Mouse (Mus musculus): ENCODE measurements around the gene Fsd1. TPM values are rescaled to one million over a fixed set of nuclear protein-coding genes. Genes with fewer than 3 reads are reported as not detected.

The Fsd1 gene
- polyA plus RNA-seq, 1 experiment from 2014 or later, result 203 TPM

DNA sequence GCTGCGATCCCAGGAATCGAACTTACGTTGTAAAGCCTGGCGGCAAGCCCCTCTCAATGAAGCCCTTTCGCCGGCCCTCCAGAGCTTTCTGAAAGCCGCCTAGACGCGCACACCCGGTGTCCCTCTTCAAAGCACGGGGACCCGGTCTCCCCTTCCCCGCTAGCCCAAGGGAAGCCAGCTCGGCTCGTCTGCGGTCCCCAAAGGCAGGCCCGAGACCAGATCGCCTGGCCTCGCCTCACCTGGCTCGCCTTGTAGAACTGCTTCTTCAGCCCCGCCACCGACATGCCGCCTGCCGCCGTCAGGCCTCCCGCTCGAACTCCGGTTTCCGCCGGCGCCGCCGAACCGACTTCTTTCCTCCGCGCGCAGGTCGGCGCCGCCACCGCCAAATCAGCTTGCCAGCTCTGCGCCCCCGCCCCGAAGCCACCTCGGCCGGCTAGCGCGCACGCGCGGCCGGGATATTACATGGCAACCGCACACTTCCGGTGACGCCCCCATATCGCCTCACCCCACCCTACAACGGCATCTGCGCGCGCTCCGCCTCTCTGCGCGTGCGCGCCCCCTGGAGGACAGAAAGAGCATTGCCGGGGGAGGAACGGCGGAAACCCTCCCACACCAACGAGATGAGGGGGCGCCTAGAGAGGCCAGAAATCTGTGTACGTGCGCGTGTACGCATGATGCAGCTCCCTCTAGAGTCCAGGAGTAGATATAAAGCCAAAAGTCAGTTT lies 50.0 kb downstream of the Fsd1 start, which contains the start of gene Sh3gl1:
TSS of gene Sh3gl1 (minus strand) at position 460 of the 725 bp plus-strand sequence.
- Histone ChIP-seq H3K36me3 (replicated peaks) (no peaks in the 10 kb centered on the region), H3K4me1 (peaks cover 44% of the 10 kb centered on the region), H3K27me3 (replicated peaks) (no peaks in the 10 kb centered on the region), H3K9ac (peak within 1 kb of the TSS; percentile 74), H3K27ac (peak within 1 kb of the TSS; percentile 87), H3K4me3 (peak within 1 kb of the TSS; percentile 97), H3K9me3 (no peaks in the 10 kb centered on the region), H3K4me2 (peak within 1 kb of the TSS; percentile 69)
- under 1% methylated on average over 74 of the region's 74 CpGs for WGBS
- peak; percentile 90 for ATAC-seq (replicated peaks)

DNA sequence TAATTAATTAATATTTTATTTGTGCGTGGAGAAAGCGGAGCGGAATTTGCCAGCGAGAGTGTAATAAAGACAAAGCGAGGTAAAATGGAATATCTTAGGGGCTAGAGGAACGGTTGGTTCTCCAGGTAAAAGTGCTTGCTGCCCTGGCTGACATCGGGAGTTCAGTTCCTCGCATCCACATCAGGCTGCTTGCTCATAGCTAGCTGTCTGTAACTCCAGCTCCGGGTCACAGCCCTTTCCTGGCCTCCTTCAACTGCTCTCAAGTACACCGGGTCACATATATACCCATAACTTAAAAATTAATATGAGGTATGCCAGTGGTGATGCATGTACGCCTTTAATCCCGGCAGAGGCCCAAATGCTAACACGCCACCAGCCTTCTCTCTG lies 50.6 kb downstream of the Fsd1 start:
- Histone ChIP-seq H3K9me3 (no peaks in the 10 kb centered on the region), H3K4me1 (peaks cover 46% of the 10 kb centered on the region), H3K9ac (peak overlapping the region; percentile 39; the same call in 1 of the 2 replicates), H3K36me3 (replicated peaks) (no peaks in the 10 kb centered on the region), H3K27me3 (replicated peaks) (no peaks in the 10 kb centered on the region), H3K4me3 (peak overlapping the region; percentile 97), H3K27ac (peak overlapping the region; percentile 44), H3K4me2 (peak overlapping the region; percentile 44)
- WGBS, result 37% methylated on average over 13 of the region's 13 CpGs
- peak; percentile 47 for ATAC-seq (replicated peaks)

DNA sequence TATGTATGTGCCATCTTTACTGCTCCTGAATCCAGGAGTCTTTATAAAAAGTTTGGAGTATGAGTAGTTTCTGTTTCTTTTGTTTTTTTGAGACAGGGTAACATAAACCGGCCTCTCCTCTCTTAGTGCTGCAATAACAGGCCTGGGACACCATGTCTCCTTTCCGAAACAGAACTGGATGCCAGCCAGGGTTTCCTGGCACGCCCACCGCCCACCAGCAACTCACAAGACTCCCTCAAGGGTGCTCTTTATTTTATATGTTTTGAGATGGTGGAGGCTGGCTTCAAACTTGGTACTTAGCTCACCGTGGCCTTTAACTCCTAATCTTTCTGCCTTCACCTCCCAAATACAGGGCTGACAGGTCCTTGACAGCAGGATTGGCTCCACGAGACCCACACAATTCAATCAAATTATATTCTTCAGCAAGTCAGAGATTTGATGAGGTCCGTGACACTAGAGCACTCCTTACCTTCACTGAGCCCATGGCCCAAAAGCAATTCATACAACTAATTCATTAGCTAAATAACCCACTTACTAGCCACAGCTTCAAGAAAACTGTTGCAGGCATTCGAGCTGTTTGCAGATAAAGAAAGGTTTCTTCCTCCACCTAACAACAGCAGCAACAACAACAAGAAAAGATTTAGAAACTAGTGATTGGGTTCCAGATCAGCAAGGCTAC lies 52.4 kb downstream of the Fsd1 start:
- no peak overlapping the region for H3K9ac ChIP-seq
- 89% methylated on average over 8 of the region's 8 CpGs for WGBS
- H3K27me3 ChIP-seq (replicated peaks), result no peaks in the 10 kb centered on the region
- ATAC-seq (replicated peaks), result no peak
- H3K4me3 ChIP-seq, result no peak overlapping the region
- no peak overlapping the region for H3K4me2 ChIP-seq
- no peaks in the 10 kb centered on the region for H3K36me3 ChIP-seq (replicated peaks)
- H3K9me3 ChIP-seq, result no peaks in the 10 kb centered on the region
- H3K4me1 ChIP-seq, result peaks cover 40% of the 10 kb centered on the region
- no peak overlapping the region for H3K27ac ChIP-seq

DNA sequence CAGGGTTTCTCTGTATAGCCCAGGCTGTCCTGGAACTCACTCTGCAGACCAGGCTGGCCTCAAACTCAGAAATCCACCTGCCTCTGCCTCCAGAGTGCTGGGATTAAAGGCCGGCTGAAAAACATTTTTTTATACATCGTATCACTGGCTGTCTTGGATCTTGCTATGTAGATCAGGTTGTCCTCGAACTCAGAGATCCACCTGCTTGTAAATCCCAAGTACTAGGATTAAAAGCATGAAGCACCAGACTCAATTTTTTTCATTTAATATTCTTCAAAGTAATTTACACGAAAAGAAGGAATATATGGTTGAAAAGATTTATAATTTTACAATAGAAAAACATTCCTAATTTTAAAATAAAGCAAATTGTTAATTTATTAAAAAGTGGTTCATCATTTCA lies 53.0 kb downstream of the Fsd1 start:
- WGBS, result 82% methylated on average over 4 of the region's 4 CpGs
- Histone ChIP-seq H3K36me3 (replicated peaks) (no peaks in the 10 kb centered on the region), H3K4me1 (peaks cover 34% of the 10 kb centered on the region), H3K4me3 (peak overlapping the region; percentile 88), H3K9ac (no peak overlapping the region), H3K4me2 (peak overlapping the region; percentile 95), H3K27me3 (replicated peaks) (no peaks in the 10 kb centered on the region), H3K27ac (peak overlapping the region; percentile 75; the same call in 1 of the 2 replicates), H3K9me3 (no peaks in the 10 kb centered on the region)
- no peak for ATAC-seq (replicated peaks)

DNA sequence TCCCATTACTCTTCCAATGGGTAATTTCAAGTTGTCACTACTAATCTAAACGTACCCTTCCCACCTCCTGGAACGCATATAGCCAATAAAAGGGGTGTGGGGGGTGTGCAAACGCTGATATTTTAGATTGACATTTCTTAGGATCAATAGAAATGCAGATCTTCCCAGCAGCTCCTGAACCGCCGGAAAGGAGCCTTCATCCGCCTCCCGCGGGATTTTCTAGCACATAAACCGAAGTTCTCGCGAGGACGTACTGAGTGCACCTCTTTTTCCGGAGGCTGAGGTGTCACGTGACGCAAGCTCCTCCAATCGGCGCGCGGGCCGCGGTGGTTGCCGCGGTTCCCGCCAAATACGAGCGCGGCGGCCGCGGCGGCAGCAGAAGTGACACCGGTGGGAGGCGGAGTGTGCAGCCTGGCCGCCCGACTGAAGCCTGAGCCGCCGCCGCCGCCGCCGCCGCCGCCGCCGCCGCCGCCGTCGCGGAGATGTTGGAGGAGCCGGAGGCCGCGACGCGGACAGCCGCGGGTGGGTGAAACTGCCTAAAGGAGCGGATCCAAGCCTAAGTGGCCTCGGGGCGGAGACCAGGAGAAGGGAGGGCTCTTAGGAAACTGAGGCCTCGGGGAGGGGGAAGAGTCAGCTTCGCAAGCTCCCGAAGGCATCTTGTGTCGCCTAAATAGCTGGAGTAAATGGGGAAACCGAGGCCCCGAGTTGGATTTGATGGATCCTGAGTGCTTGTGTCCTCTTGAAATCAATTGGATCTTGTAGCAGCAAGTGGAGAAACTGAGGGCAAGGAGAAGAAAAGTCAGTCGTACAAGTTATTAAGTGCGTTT lies 53.9 kb downstream of the Fsd1 start, which contains the start of gene Chaf1a:
TSS of gene Chaf1a (plus strand) at position 410 of the 827 bp plus-strand sequence.
- peak within 1 kb of the TSS; percentile 75 for H3K27ac ChIP-seq
- H3K9me3 ChIP-seq, result no peaks in the 10 kb centered on the region
- H3K36me3 ChIP-seq (replicated peaks), result no peaks in the 10 kb centered on the region
- H3K4me3 ChIP-seq, result peak within 1 kb of the TSS; percentile 88
- H3K4me1 ChIP-seq, result peaks cover 25% of the 10 kb centered on the region
- no peaks in the 10 kb centered on the region for H3K27me3 ChIP-seq (replicated peaks)
- under 1% methylated on average over 68 of the region's 68 CpGs for whole genome bisulfite sequencing
- H3K4me2 ChIP-seq, result peak within 1 kb of the TSS; percentile 95
- peak within 1 kb of the TSS; percentile 50 for H3K9ac ChIP-seq
- peak; percentile 82 for ATAC-seq (replicated peaks)

DNA sequence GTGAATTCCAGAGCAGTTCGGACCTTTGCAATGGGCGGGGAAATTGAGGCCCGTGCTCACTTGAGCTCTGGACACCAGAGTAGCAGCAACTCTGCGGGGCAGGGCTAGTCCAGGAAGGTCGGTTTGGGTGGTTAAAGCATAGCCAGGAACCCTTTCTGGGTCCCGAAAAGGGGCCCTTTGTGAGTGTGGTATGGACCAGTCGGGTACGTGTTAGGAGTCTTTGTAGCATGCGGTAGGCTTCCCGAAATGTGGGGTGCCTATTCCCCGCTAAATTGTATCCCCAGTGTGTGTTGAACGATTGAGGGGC lies 54.5 kb downstream of the Fsd1 start:
- H3K4me1 ChIP-seq, result peaks cover 19% of the 10 kb centered on the region
- WGBS, result 1% methylated on average over 12 of the region's 12 CpGs
- no peak overlapping the region for H3K27ac ChIP-seq
- peak overlapping the region; percentile 50 for H3K9ac ChIP-seq
- H3K4me2 ChIP-seq, result peak overlapping the region; percentile 95
- ATAC-seq (replicated peaks), result no peak
- H3K36me3 ChIP-seq (replicated peaks), result no peaks in the 10 kb centered on the region
- H3K9me3 ChIP-seq, result no peaks in the 10 kb centered on the region
- peak overlapping the region; percentile 88 for H3K4me3 ChIP-seq
- H3K27me3 ChIP-seq (replicated peaks), result no peaks in the 10 kb centered on the region

Other genes with a start within 250 kb of the Fsd1 start
- 0.12 and 0.15 TPM in 2 replicates for gene Adgre4, start 236.5 kb upstream of the Fsd1 start, polyA plus RNA-seq (2015; fragmentation: Nextera tagmentation; extraction: Ambion mirVana)
- 12.0 and 15.3 TPM in 2 replicates for gene Zfp119a, start 107.6 kb upstream of the Fsd1 start, polyA plus RNA-seq (2015; fragmentation: Nextera tagmentation; extraction: Ambion mirVana)
- 15.7 and 16.1 TPM in 2 replicates for gene Zfp959, start 94.4 kb upstream of the Fsd1 start, polyA plus RNA-seq (2015; fragmentation: Nextera tagmentation; extraction: Ambion mirVana)
- gene Zfp119b, start 37.0 kb upstream of the Fsd1 start, polyA plus RNA-seq (2015; fragmentation: Nextera tagmentation; extraction: Ambion mirVana), result 9.6 and 10.2 TPM in 2 replicates
- gene Ebi3, start 33.9 kb upstream of the Fsd1 start, polyA plus RNA-seq (2015; fragmentation: Nextera tagmentation; extraction: Ambion mirVana), result 7.4 and 8.3 TPM in 2 replicates
- gene Yju2, start 27.4 kb upstream of the Fsd1 start, polyA plus RNA-seq (2015; fragmentation: Nextera tagmentation; extraction: Ambion mirVana), result 24.5 and 25.4 TPM in 2 replicates
- gene Shd, start 16.0 kb upstream of the Fsd1 start, polyA plus RNA-seq (2015; fragmentation: Nextera tagmentation; extraction: Ambion mirVana), result 209 and 217 TPM in 2 replicates
- gene Stap2, start 19.1 kb downstream of the Fsd1 start, polyA plus RNA-seq (2015; fragmentation: Nextera tagmentation; extraction: Ambion mirVana), result 5.8 and 6.0 TPM in 2 replicates
- gene Mpnd, start 19.2 kb downstream of the Fsd1 start, polyA plus RNA-seq (2015; fragmentation: Nextera tagmentation; extraction: Ambion mirVana), result 152 and 167 TPM in 2 replicates
- gene Sh3gl1, start 50.1 kb downstream of the Fsd1 start, polyA plus RNA-seq (2015; fragmentation: Nextera tagmentation; extraction: Ambion mirVana), result 117 and 119 TPM in 2 replicates
- gene Chaf1a, start 53.9 kb downstream of the Fsd1 start, polyA plus RNA-seq (2015; fragmentation: Nextera tagmentation; extraction: Ambion mirVana), result 5.0 and 5.5 TPM in 2 replicates
- gene Ubxn6, start 88.5 kb downstream of the Fsd1 start, polyA plus RNA-seq (2015; fragmentation: Nextera tagmentation; extraction: Ambion mirVana), result 80.2 and 85.2 TPM in 2 replicates
- gene Hdgfl2, start 93.1 kb downstream of the Fsd1 start, polyA plus RNA-seq (2015; fragmentation: Nextera tagmentation; extraction: Ambion mirVana), result 162 and 164 TPM in 2 replicates
- 0.13 and 0.15 TPM in 2 replicates for gene Plin4, start 123.3 kb downstream of the Fsd1 start, polyA plus RNA-seq (2015; fragmentation: Nextera tagmentation; extraction: Ambion mirVana)
- 1.9 and 2.1 TPM in 2 replicates for gene Plin5, start 131.1 kb downstream of the Fsd1 start, polyA plus RNA-seq (2015; fragmentation: Nextera tagmentation; extraction: Ambion mirVana)
- 0.12 and 0.28 TPM in 2 replicates for gene Lrg1, start 135.5 kb downstream of the Fsd1 start, polyA plus RNA-seq (2015; fragmentation: Nextera tagmentation; extraction: Ambion mirVana)
- 19.0 and 21.4 TPM in 2 replicates for gene Sema6b, start 153.8 kb downstream of the Fsd1 start, polyA plus RNA-seq (2015; fragmentation: Nextera tagmentation; extraction: Ambion mirVana)
- gene Tnfaip8l1, start 176.0 kb downstream of the Fsd1 start, polyA plus RNA-seq (2015; fragmentation: Nextera tagmentation; extraction: Ambion mirVana), result 11.1 and 12.7 TPM in 2 replicates
- 74.9 and 76.4 TPM in 2 replicates for gene Mydgf, start 197.4 kb downstream of the Fsd1 start, polyA plus RNA-seq (2015; fragmentation: Nextera tagmentation; extraction: Ambion mirVana)
- gene Dpp9, start 232.4 kb downstream of the Fsd1 start, polyA plus RNA-seq (2015; fragmentation: Nextera tagmentation; extraction: Ambion mirVana), result 27.8 and 29.1 TPM in 2 replicates

Measured in midbrain, embryonic 15.5 days (tissue).